Mouse (Mus musculus) ovary, adult 2 months (tissue): Measurements from ENCODE around the gene Hirip3. TPM values are rescaled to one million over a fixed set of nuclear protein-coding genes. Genes with fewer than 3 reads are reported as not detected.

ENCODE experiments used
- polyA plus RNA-seq: library from polyadenylated mRNA; depleted of rRNA; stranded (reverse); fragments of >200 nt; gene quantifications from 2 replicates; pipeline ENCODE4 v1.2.3, GENCODE M21; 2012; rRNA removed

Hirip3 gene
- polyA plus RNA-seq, result 11.2 and 13.2 TPM in 2 replicates

DNA sequence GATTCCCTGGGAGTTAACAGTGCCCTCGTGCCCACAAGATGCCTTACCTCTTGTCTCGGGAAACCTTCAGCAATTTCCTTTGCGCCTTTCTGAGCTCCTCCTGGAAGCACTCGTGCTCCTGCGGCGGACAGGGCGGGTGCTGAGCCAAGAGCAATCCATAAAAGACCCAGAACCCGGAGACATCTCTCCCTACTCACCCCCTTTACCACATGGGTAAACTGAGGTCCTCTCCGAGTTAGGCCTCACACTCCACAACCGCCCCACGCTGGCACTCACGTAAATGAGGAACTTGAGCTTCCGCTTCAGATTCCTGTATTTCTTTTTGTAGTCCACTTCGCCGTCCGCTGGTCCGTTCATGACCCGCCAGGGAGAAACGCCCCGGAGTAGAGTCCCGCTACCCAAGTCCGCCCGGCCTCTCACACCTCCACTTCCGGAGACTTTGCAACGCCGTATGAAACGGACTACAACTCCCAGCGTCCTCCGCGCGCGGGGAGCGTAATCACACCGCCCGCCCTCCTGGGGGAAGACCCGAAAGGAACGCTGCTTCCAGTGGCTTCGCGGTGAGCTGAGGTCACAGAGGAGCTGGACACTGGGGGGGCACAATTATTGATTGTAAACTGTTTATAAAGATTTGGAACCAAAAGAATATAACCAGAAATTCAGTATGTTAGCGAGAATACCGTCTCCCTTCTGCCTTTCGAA is at the start of gene Hirip3:
Gene Hirip3, plus strand, starts transcription at position 544 of the 702 bp plus-strand sequence.

DNA sequence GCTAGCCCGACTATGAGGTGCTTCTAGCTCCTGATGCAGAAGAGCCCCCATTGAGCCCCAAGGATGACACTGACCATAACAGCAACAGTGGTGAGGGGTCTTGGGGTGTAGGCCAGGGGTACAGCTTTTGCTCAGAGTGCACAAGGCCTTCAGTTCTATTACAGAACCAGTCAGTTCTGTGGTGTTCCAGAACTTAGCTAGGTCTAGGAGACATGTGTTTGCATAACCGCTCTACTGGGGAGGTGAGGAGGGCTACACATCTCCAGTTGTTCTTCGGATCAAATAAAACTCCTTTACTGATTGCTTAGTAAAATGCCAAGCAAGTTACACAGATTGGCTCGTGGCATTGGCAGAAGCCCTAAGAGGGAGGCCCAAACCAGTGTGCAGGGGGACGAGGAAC is 30.2 kb upstream of the Hirip3 start, which contains the start of gene 4930451I11Rik:
Gene 4930451I11Rik, minus strand, starts transcription at position 101 of the 400 bp plus-strand sequence.

DNA sequence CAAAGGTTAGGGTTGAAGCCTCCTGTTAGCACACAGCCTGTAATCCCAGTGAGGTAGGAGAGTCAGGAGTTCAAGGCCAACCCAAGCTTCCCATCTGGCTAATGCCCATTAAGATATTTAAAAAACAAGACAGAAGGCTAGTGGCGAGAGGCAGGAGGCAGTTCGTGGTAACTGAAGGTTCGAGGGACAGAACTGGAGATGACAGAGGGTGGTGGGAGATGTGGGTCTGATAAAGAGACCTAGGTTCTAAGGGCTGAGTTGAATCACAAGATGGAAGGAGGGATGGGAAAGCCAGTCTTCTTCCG is 14.7 kb upstream of the Hirip3 start, which contains the start of gene Doc2a:
Gene Doc2a, plus strand, starts transcription at position 301 of the 305 bp plus-strand sequence.

DNA sequence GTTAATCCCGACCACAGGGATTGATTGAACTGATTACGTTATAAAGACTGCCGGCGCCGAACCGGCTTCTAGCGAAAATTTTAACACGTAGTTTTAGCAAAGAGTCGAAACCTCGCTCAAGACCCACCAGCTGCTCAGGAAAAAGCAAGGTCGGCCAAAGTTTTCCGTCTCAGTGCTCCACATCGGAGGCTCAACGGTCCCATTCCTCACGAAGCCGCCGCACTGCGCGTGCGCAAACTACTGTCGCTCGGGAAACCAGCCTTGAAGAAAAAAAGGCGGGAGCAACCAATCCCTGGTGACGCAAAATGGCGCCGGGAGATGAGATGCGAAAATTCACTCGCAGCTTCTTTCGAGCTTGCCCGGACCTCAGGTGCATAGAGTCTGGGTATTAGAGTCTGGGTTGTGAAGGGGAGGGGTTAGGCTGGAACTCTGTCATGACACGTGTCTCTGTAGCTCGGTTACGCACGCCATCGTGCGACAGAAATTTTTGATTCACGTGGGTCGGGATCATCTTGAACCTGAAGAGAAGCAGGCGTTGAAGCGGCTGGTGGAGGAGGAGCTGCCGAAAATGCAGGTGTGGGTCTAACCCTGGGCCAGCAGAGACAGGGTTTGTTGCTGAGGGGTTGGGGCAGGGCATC is 494 bp downstream of the Hirip3 start, which contains the start of gene Ino80e:
Gene Ino80e, minus strand, starts transcription at position 231 of the 638 bp plus-strand sequence.

DNA sequence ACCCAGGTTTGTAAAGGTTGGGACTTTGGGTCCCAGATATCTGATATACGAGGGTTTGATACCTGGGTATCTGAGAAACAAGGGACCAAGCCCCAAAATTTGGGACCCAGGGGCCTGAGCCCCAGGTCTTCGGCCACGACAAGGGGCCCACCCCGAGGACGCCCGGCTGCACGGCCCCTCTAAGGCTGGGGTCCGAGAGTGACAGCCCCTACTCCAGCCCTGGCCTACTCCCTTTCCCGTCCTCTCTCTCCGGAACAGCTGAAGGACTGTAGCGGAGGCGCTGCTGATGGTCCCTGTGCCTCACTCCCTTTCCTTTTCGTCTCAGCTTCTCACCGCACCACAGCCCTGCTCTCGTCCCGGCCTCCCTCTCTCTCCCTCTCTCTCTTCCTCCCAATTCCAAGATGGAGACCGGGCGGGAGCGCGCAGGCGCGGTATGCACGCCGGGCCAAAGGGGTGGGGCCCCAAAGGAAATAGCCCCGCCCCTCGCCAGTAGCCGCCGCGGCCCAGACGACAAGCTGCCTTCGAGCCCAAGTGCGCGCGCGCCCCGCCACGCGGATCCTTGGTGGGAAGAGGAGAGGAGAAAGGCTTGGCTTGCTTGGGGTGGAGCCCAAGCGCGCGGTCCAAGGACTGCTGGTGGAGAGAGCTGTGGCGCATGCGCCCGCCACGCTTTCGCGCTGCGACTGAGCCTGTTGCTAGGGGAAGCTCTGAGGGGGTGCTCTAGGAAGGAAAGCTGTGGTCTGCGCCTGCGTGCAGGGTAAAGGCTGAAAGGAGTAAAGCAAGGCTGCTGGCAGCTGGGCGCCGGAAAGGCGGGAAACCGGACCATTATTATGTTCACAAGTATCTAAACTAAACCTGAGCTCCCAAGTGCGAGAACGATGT is 22.8 kb downstream of the Hirip3 start, which contains the start of gene Taok2:
Gene Taok2, minus strand, starts transcription at position 418 of the 879 bp plus-strand sequence.

Other genes with a start within 250 kb of the Hirip3 start
- 135 and 164 TPM in 2 replicates for gene Nupr1, start 231.1 kb upstream of the Hirip3 start, polyA plus RNA-seq
- gene Sgf29, start 212.7 kb upstream of the Hirip3 start, polyA plus RNA-seq, result 53.8 and 56.8 TPM in 2 replicates
- gene Sult1a1, start 185.5 kb upstream of the Hirip3 start, polyA plus RNA-seq, result 36.6 and 41.1 TPM in 2 replicates
- gene Bola2, start 166.6 kb upstream of the Hirip3 start, polyA plus RNA-seq, result 71.6 and 99.0 TPM in 2 replicates
- 35.0 and 35.2 TPM in 2 replicates for gene Slx1b, start 166.2 kb upstream of the Hirip3 start, polyA plus RNA-seq
- gene Coro1a, start 154.2 kb upstream of the Hirip3 start, polyA plus RNA-seq, result 68.2 and 90.8 TPM in 2 replicates
- gene Mapk3, start 102.4 kb upstream of the Hirip3 start, polyA plus RNA-seq, result 270 and 291 TPM in 2 replicates
- 16.7 and 25.4 TPM in 2 replicates for gene Gdpd3, start 95.6 kb upstream of the Hirip3 start, polyA plus RNA-seq
- 456 and 506 TPM in 2 replicates for gene Ypel3, start 85.0 kb upstream of the Hirip3 start, polyA plus RNA-seq
- gene Tbx6, start 80.5 kb upstream of the Hirip3 start, polyA plus RNA-seq, result 3.5 and 5.3 TPM in 2 replicates
- 245 and 279 TPM in 2 replicates for gene Ppp4c, start 69.5 kb upstream of the Hirip3 start, polyA plus RNA-seq
- 8.3 and 9.0 TPM in 2 replicates for gene Fam57b, start 64.3 kb upstream of the Hirip3 start, polyA plus RNA-seq
- not detected in 2 replicates for gene 4930451I11Rik, start 30.3 kb upstream of the Hirip3 start, polyA plus RNA-seq
- gene Doc2a, start 14.6 kb upstream of the Hirip3 start, polyA plus RNA-seq, result 0.12 and 0.45 TPM in 2 replicates
- gene Ino80e, start 405 bp downstream of the Hirip3 start, polyA plus RNA-seq, result 82.1 and 86.8 TPM in 2 replicates
- 167 and 168 TPM in 2 replicates for gene Taok2, start 22.7 kb downstream of the Hirip3 start, polyA plus RNA-seq
- gene Tmem219, start 60.9 kb downstream of the Hirip3 start, polyA plus RNA-seq, result 86.4 and 116 TPM in 2 replicates
- gene Kctd13, start 66.9 kb downstream of the Hirip3 start, polyA plus RNA-seq, result 44.3 and 45.2 TPM in 2 replicates
- 0.18 and 0.73 TPM in 2 replicates for gene Asphd1, start 87.6 kb downstream of the Hirip3 start, polyA plus RNA-seq
- gene Sez6l2, start 88.6 kb downstream of the Hirip3 start, polyA plus RNA-seq, result 12.3 and 14.6 TPM in 2 replicates
- gene Cdipt, start 113.9 kb downstream of the Hirip3 start, polyA plus RNA-seq, result 307 and 318 TPM in 2 replicates
- gene Cdiptos, start 114.1 kb downstream of the Hirip3 start, polyA plus RNA-seq, result 2.1 and 2.2 TPM in 2 replicates
- 82.1 and 99.8 TPM in 2 replicates for gene Mvp, start 152.6 kb downstream of the Hirip3 start, polyA plus RNA-seq
- 2.2 and 4.7 TPM in 2 replicates for gene Pagr1b, start 154.5 kb downstream of the Hirip3 start, polyA plus RNA-seq
- gene Pagr1a, start 155.4 kb downstream of the Hirip3 start, polyA plus RNA-seq, result 1.3 and 3.5 TPM in 2 replicates
- gene Gm42742, start 159.1 kb downstream of the Hirip3 start, polyA plus RNA-seq, result 60.7 and 61.9 TPM in 2 replicates
- gene Prrt2, start 159.2 kb downstream of the Hirip3 start, polyA plus RNA-seq, result 20.6 and 34.9 TPM in 2 replicates
- 393 and 433 TPM in 2 replicates for gene Maz, start 165.1 kb downstream of the Hirip3 start, polyA plus RNA-seq
- 6.5 and 11.3 TPM in 2 replicates for gene Kif22, start 180.5 kb downstream of the Hirip3 start, polyA plus RNA-seq
- gene Zg16, start 225.4 kb downstream of the Hirip3 start, polyA plus RNA-seq, result 4.6 and 8.5 TPM in 2 replicates
- gene AI467606, start 229.4 kb downstream of the Hirip3 start, polyA plus RNA-seq, result 31.3 and 37.2 TPM in 2 replicates